Mouse (Mus musculus) intestine, embryonic 15.5 days (tissue): ENCODE results near the gene Ogn. TPM values are rescaled to one million over a fixed set of nuclear protein-coding genes. Genes with fewer than 3 reads are reported as not detected.
A peak's percentile ranks its signal among the peaks of the same experiment; 100 is the strongest.

Source experiments
- ATAC-seq: fragments of 200-750 bp; cut with Nextera tagmentation; 2 replicates; pipeline ENCODE4 v1.8.0; 2017; ENCODE audit warnings: moderate TSS enrichment, moderate library complexity
- H3K27ac ChIP-seq: fragments of 300-500 bp; sonication (generic); 2 replicates; pipeline ENCODE4 v1.5.1; 2015; ENCODE audit warnings: mild to moderate bottlenecking, inconsistent platforms
- H3K27me3 ChIP-seq: fragments of 300-500 bp; sonication (generic); replicated peaks from 2 replicates; pipeline ENCODE4 v1.6.1; 2015; ENCODE audit warnings: inconsistent platforms
- H3K36me3 ChIP-seq: fragments of 300-500 bp; sonication (generic); 2 replicates; pipeline ENCODE4 v1.6.1; 2015; ENCODE audit warnings: inconsistent platforms
- H3K4me1 ChIP-seq: fragments of 300-500 bp; sonication (generic); replicated peaks from 2 replicates; pipeline ENCODE4 v1.6.1; 2015; ENCODE audit warnings: inconsistent platforms
- H3K4me2 ChIP-seq: fragments of 300-500 bp; sonication (generic); replicated peaks from 2 replicates; pipeline ENCODE4 v1.6.1; 2015; ENCODE audit warnings: mild to moderate bottlenecking, inconsistent platforms
- H3K4me3 ChIP-seq: fragments of 300-500 bp; sonication (generic); replicated peaks from 2 replicates; pipeline ENCODE4 v1.5.1; 2015; ENCODE audit warnings: inconsistent platforms
- H3K9ac ChIP-seq: fragments of 300-500 bp; sonication (generic); 2 replicates; pipeline ENCODE4 v1.6.1; 2015; ENCODE audit warnings: inconsistent platforms
- H3K9me3 ChIP-seq: fragments of 300-500 bp; sonication (generic); 2 replicates; pipeline ENCODE4 v1.6.1; 2016; ENCODE audit warnings: inconsistent platforms
- WGBS: fragments of 180-500 bp; shearing (Covaris S2); methylation state at CpG from one replicate; pipeline ENCODE4 v1.1.7; 2015; 5-methylcytosine and 5-hydroxymethylcytosine counted together
- polyA plus RNA-seq: library from polyadenylated mRNA; unstranded; fragments of >200 nt; fragmentation: Nextera tagmentation; extraction: Ambion mirVana; gene quantifications from 2 replicates; pipeline ENCODE4 v1.2.1, GENCODE M21; 2015

Gene Ogn
- polyA plus RNA-seq, 1 experiment from 2014 or later = 68.3 TPM

DNA sequence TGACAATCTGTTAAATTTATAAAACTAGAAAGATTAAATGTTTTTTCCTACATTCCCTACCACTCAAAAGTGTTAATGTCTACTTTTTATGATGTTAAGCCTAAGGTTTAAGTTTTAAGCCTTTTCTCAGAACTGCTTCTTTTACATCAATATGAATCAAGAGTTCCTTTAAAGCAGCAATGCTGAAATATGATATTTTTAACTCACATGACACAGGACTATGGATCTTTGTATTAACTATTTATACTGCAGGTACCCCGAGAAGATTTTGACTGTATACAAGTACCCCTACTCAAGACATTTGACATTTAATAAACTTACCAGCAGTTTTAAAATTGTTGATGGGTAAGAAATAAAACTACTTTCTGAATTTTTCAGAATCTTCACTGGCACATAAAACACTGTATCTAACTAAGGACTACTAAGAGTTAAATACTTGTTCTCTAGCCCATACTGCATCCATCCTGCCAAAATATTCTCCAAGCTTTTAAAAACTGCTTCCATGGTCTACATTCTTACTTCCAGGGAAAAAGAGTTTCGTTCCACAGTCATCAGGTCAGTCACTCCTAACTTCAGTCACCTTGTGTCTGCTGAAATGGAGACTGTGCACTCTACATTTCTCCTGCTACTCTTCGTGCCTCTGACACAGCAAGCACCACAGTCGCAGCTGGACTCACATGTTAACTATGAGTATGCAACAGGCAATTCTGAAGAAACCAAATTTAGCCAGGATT, 910 bp downstream of the Ogn start:
- 53% methylated on average over 4 of the region's 4 CpGs for WGBS
- Histone ChIP-seq H3K27ac (no peak overlapping the region), H3K9ac (no peak overlapping the region), H3K4me3 (peak overlapping the region; percentile 7; the same call in 1 of the 2 replicates), H3K36me3 (no peaks in the 10 kb centered on the region), H3K4me2 (peak overlapping the region; percentile 13; the same call in 1 of the 2 replicates), H3K27me3 (no peaks in the 10 kb centered on the region), H3K9me3 (no peaks in the 10 kb centered on the region), H3K4me1 (no peaks in the 10 kb centered on the region)
- no peak for ATAC-seq

DNA sequence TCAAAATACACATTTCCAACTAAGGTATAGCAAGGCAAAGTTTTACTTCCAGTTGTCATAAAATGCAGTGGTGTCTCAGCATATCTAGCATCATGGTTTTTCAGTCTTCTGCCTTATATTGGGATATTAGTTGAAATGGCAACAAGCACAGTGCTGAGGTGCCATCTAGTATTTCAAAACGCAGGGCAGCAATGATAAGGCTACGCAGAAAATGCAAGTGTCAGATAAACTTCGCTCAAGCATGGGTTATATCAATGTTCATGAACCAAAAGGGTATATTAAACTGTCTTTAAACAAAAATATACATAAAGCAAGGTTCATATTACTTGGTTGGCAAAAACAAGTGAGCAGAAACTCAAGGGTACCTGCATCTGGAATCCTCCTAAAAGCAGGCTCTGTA, 9.2 kb downstream of the Ogn start:
- H3K4me1 ChIP-seq = no peaks in the 10 kb centered on the region
- H3K4me2 ChIP-seq = no peak overlapping the region
- no peak for ATAC-seq
- no peaks in the 10 kb centered on the region for H3K27me3 ChIP-seq
- H3K9me3 ChIP-seq = no peaks in the 10 kb centered on the region
- no peaks in the 10 kb centered on the region for H3K36me3 ChIP-seq
- WGBS = 92% methylated on average over 3 of the region's 3 CpGs
- H3K27ac ChIP-seq = no peak overlapping the region
- H3K4me3 ChIP-seq = no peak overlapping the region
- no peak overlapping the region for H3K9ac ChIP-seq

DNA sequence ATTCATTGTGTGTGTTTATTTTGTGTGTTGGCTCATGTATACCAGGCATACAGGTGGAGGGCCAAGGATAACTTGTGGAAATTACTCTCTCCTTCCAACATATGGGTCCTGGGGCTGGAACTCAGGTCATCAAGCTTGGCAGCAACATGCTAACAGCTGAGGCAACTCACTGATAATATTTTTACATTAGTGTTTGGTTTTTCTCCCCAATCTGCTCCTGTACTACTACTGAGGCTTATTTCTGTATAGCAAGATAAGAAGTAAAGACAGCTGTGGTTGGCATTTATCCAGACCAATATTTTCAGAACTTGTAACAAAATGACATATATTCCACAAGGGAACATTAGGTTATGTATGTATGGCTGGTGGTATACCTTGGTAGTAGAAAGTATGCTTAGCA, 10.5 kb downstream of the Ogn start:
- H3K27me3 ChIP-seq = no peaks in the 10 kb centered on the region
- H3K4me3 ChIP-seq = no peak overlapping the region
- H3K27ac ChIP-seq = no peak overlapping the region
- H3K4me2 ChIP-seq = no peak overlapping the region
- no peaks in the 10 kb centered on the region for H3K36me3 ChIP-seq
- no peaks in the 10 kb centered on the region for H3K4me1 ChIP-seq
- ATAC-seq = no peak
- no peaks in the 10 kb centered on the region for H3K9me3 ChIP-seq
- no peak overlapping the region for H3K9ac ChIP-seq

DNA sequence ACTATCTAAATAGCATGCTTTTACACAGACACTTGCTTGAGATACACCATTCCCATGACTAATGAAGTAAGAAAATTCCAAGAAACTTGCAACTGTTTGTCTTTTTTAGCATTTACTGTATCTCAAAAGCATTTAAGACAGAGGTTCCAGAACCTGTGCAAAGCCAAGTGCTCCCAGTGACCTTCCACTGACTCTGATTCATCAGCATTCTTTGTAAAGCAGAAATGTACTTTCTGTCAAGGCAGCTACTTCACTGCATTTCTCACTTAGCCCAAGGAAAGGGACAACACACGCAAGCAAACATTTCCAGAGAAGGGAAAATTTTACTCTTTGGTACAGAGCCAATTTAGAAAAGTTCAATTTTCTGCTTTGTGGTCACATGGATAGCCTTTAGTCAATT, 15.4 kb downstream of the Ogn start:
- Histone ChIP-seq H3K27ac (no peak overlapping the region), H3K27me3 (no peaks in the 10 kb centered on the region), H3K9me3 (no peaks in the 10 kb centered on the region), H3K4me2 (no peak overlapping the region), H3K4me1 (no peaks in the 10 kb centered on the region), H3K9ac (no peak overlapping the region), H3K4me3 (no peak overlapping the region), H3K36me3 (no peaks in the 10 kb centered on the region)
- no peak for ATAC-seq
- 67% methylated on average over 1 of the region's 1 CpGs for WGBS

DNA sequence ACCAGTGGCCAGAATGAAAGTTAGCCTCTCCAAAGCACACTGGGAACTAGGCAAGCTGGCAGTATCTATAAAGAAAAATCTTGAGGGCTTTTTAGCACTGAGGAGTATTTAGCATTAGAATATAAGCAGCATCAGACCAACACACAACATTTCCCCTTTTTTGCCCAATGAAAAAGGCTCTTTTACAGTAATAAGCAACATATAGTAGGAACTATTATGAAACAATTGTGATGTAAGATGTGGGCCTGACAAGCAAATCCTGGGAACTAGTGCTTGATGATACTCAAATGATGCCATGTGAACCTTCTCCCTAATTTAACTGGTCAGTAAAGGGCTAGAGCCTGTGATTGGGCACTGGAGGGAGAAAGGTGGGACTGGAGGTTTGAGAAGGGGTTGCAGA, 20.3 kb downstream of the Ogn start:
- H3K27me3 ChIP-seq = no peaks in the 10 kb centered on the region
- H3K27ac ChIP-seq = no peak overlapping the region
- no peaks in the 10 kb centered on the region for H3K4me1 ChIP-seq
- no peak for ATAC-seq
- H3K36me3 ChIP-seq = no peaks in the 10 kb centered on the region
- H3K9ac ChIP-seq = no peak overlapping the region
- no peak overlapping the region for H3K4me2 ChIP-seq
- H3K9me3 ChIP-seq = no peaks in the 10 kb centered on the region
- H3K4me3 ChIP-seq = no peak overlapping the region

DNA sequence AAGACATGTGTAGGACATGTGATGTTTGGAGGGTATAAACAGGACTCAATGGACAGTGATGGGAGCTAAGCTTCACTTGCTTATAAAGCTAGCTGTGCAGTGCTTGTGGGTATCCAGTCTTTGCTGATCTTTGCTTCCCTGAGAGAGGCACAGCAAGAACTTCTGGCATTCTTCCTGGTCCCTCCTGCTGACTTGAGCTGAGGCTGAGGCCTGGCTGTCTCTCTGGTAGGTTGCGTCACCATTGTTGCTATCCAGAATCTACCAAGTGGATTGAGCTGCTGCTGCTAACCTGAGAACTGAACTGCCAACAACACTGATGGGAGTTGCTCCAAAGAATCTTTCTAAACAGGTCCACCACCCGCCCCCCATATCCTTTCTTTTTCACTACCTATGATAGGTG, 21.2 kb downstream of the Ogn start:
- no peaks in the 10 kb centered on the region for H3K36me3 ChIP-seq
- ATAC-seq = no peak
- no peaks in the 10 kb centered on the region for H3K9me3 ChIP-seq
- no peak overlapping the region for H3K27ac ChIP-seq
- H3K27me3 ChIP-seq = no peaks in the 10 kb centered on the region
- no peak overlapping the region for H3K4me2 ChIP-seq
- no peak overlapping the region for H3K4me3 ChIP-seq
- WGBS = 89% methylated on average over 2 of the region's 2 CpGs
- no peaks in the 10 kb centered on the region for H3K4me1 ChIP-seq
- no peak overlapping the region for H3K9ac ChIP-seq

DNA sequence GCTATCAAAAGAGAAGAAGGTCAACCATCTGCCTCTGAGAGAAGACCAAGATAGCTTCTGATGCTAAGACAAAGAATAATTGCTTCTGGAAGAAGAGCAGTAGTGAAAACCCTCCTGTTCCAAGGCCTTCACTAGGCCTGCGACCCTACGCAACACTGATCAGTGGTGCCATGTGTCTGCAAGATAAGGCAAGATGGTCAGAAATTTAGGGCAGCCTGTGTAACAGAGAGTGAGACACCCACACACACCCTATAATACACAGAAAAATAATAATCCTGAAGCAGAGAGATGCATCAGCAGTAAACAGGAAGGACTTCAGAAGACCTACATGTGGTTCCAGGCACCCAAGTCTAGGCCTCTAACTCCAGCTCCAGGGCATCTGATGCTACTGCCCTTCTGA, 32.1 kb downstream of the Ogn start:
- Histone ChIP-seq H3K9ac (no peak overlapping the region), H3K36me3 (no peaks in the 10 kb centered on the region), H3K27ac (no peak overlapping the region), H3K4me1 (no peaks in the 10 kb centered on the region), H3K27me3 (no peaks in the 10 kb centered on the region), H3K9me3 (no peaks in the 10 kb centered on the region), H3K4me2 (no peak overlapping the region), H3K4me3 (no peak overlapping the region)
- WGBS = 93% methylated on average over 2 of the region's 2 CpGs
- ATAC-seq = no peak

DNA sequence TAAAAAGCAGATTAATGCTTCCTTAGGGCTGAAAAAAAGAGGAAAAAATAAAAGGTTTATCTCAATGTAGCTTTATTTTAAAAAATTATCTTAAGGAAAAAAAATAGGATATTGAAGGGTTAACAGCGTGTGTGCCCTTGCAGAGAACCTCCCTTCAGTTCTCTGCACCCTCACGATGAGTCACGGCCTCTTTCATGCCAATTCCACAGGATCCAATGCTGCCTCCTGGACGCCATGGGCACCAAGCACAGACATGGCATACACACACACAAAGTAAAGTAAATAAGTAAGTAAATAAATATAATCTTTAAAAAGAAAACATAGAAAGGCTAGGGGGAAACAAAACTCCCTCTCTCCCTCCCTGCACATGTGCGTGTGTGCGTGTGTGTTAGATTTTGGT, 34.8 kb downstream of the Ogn start:
- no peak overlapping the region for H3K4me3 ChIP-seq
- H3K9ac ChIP-seq = no peak overlapping the region
- H3K36me3 ChIP-seq = no peaks in the 10 kb centered on the region
- no peak overlapping the region for H3K4me2 ChIP-seq
- no peak for ATAC-seq
- H3K27me3 ChIP-seq = no peaks in the 10 kb centered on the region
- 77% methylated on average over 6 of the region's 6 CpGs for WGBS
- H3K4me1 ChIP-seq = no peaks in the 10 kb centered on the region
- H3K9me3 ChIP-seq = no peaks in the 10 kb centered on the region
- H3K27ac ChIP-seq = no peak overlapping the region

DNA sequence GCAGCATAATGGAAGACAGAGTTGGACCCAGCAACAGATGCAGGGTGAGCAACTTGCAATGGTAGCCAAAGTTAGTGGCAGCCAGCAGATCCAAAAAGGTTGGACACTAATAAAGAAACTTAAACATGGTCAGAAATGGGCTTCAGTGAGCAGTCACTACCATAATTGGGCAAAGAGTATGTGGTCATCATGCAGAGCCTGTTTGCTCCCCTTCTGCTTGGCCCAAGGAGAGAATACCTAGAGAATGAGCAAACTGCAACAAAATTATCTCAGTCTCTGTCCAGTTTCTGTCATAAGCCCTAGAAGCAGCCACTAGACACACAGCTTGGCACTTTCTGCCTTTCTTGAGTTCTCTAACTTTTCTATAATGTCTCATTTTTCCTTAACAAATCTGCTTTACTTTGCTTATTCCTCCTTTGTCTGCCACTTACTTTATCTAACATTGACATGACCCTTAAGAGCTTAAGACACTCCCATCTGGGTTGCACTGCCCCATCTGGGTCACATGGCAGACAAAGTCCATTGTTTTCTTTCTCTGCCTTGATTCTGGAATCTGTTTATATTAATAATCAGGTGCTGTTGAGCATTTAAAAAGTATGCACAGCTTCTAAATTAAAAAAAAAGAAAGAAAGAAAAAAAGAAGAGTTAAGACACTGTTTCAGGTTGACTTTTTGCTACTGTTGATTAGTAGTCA, 36.0 kb downstream of the Ogn start:
- Histone ChIP-seq H3K9me3 (no peaks in the 10 kb centered on the region), H3K4me2 (no peak overlapping the region), H3K9ac (no peak overlapping the region), H3K27me3 (no peaks in the 10 kb centered on the region), H3K4me3 (no peak overlapping the region), H3K36me3 (no peaks in the 10 kb centered on the region), H3K27ac (no peak overlapping the region), H3K4me1 (no peaks in the 10 kb centered on the region)
- ATAC-seq = no peak

DNA sequence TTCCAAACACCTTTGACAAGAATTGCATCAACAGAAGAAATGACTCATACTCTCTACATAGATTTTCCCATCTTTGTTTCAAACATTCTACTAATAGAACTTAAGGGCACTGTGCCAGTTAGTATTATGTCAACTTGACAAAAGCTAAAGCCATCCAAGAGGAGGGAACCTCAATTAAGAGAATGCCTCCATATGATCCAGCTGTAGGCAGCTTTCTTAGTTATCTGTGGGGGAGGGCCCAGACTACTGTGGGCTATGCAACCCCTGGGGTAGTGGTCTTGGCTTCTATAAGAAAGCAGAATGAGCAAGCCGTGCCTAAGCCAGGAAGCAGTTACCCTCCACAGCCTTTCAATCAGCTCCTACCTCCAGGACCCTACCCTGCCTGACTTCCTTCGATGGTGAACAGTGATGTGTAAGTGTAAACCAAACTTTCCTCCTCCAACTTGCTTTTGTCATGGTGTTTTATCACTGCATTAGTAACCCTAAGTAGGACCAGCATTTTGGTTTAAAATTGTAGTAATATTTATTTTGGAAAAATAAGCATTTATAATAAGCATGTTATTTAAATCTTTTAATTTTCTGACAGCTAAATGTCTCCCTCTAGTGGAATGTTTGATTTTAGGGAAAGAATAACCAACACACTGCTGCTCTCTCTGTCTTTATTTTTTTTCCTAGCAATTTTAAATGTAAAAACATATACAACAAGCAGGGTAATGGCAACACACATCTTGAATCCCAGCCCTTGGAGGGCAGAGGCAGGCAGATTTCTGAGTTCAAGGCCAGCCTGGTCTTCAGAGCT, 37.1 kb downstream of the Ogn start:
- 56% methylated on average over 2 of the region's 2 CpGs for WGBS
- Histone ChIP-seq H3K9me3 (no peaks in the 10 kb centered on the region), H3K4me1 (no peaks in the 10 kb centered on the region), H3K27me3 (no peaks in the 10 kb centered on the region), H3K36me3 (no peaks in the 10 kb centered on the region), H3K9ac (no peak overlapping the region), H3K27ac (peak overlapping the region; percentile 6; the same call in 1 of the 2 replicates), H3K4me2 (no peak overlapping the region), H3K4me3 (no peak overlapping the region)
- peak; percentile 56 for ATAC-seq

DNA sequence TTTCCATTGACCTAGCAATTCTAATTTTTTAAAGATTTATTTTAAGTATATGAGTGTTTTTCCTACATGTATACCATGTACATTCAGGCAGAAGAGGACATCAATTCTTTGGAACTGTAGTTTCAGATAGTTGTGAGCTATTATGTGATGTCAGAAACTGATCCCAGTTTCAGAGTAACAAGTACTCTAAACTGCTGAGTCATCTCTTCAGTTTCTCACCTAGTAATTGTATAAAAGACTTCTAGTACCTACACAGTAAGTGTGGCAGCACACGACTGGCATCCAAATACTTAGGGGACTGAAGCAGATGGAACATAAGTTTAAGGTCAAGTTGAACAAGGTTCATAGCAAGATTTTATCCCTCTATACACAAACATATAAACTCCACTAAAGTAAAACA, 38.2 kb downstream of the Ogn start:
- Histone ChIP-seq H3K9me3 (no peaks in the 10 kb centered on the region), H3K4me3 (no peak overlapping the region), H3K9ac (no peak overlapping the region), H3K4me2 (no peak overlapping the region), H3K4me1 (no peaks in the 10 kb centered on the region), H3K36me3 (no peaks in the 10 kb centered on the region), H3K27ac (no peak overlapping the region), H3K27me3 (no peaks in the 10 kb centered on the region)
- no peak for ATAC-seq
- 84% methylated on average over 1 of the region's 1 CpGs for WGBS

DNA sequence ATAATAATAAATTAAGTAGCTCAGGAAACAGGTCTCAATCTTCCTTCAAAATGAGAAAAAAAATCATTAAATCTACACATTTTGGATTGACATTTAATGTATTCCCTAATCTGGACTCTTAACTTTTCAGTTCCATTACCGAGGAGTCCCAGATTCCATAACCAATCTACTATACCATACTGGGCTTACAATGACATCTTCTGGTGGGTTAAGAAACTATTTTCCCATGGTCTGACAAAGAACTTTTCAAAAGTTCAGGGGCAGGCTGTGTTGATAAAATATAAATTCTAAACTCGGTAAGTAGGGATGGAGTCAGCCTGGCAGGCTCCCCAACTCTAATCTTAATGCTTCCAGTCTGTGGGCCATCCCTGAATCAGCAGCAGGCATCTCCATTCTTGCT, 43.3 kb downstream of the Ogn start:
- whole genome bisulfite sequencing = 28% methylated on average over 2 of the region's 2 CpGs
- no peak overlapping the region for H3K9ac ChIP-seq
- 0 out of 2 replicates have a peak, but pooled peaks cover 2% of the 10 kb centered on the region for H3K4me1 ChIP-seq
- H3K27ac ChIP-seq = no peak overlapping the region
- no peak for ATAC-seq
- H3K4me3 ChIP-seq = no peak overlapping the region
- H3K36me3 ChIP-seq = no peaks in the 10 kb centered on the region
- peak overlapping the region; percentile 7; the same call in 1 of the 2 replicates for H3K4me2 ChIP-seq
- no peaks in the 10 kb centered on the region for H3K9me3 ChIP-seq
- H3K27me3 ChIP-seq = no peaks in the 10 kb centered on the region
